Mouse (Mus musculus) embryonic facial prominence, embryonic 10.5 days (tissue): ENCODE measurements at regions not wholly inside any gene's neighbourhood (a gene's known extent, or its start where the extent isn't known, plus 50 kb on each side); places are given as distances from the start of the nearest gene placed in this dataset.

Experiments used
- DNase-seq: peaks from one replicate; pipeline ENCODE4 v3.0.0-alpha.2; 2017; ENCODE audit warnings: low spot score
- H3K27ac ChIP-seq: fragments of 300-500 bp; sonication (generic); replicated peaks from 2 replicates; pipeline ENCODE4 v1.5.1; 2016; ENCODE audit warnings: mild to moderate bottlenecking
- H3K27me3 ChIP-seq: fragments of 300-500 bp; sonication (generic); replicated peaks from 2 replicates; pipeline ENCODE4 v1.6.1; 2016; ENCODE audit warnings: low read depth, mild to moderate bottlenecking; ENCODE audit not compliant: poor library complexity, severe bottlenecking
- H3K36me3 ChIP-seq: fragments of 300-500 bp; sonication (generic); replicated peaks from 2 replicates; pipeline ENCODE4 v1.6.1; 2016; ENCODE audit warnings: mild to moderate bottlenecking, moderate library complexity
- H3K4me1 ChIP-seq: fragments of 300-500 bp; sonication (generic); 2 replicates; pipeline ENCODE4 v1.6.1; 2016
- H3K4me3 ChIP-seq: fragments of 300-500 bp; sonication (generic); 2 replicates; pipeline ENCODE4 v1.5.1; 2016; ENCODE audit warnings: mild to moderate bottlenecking, moderate library complexity
- H3K9me3 ChIP-seq: fragments of 300-500 bp; sonication (generic); 2 replicates; pipeline ENCODE4 v1.6.1; 2016; ENCODE audit warnings: mild to moderate bottlenecking
- WGBS: fragments of 180-500 bp; shearing (Covaris S2); methylation state at CpG from one replicate; pipeline ENCODE4 v1.1.7; 2016; 5-methylcytosine and 5-hydroxymethylcytosine counted together

DNA sequence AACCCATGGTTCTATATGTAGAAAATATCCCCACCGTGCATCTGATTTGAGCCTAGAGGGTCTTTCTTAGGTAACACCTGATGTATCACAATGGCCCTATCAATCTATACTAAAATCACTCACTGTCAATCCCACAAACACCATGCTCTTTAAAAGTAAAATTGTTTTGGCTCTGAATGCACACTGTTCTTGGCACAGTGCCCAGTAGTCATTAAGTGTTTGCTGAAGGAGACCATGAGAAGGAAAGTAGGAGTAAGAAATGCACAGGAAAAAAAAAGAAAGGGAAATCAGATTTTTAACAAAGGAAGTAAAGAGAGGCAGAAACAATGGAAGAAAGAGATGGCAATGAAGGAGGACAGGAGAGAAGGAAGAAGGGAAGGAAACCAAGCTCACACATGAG, 175.0 kb upstream of the Gm10192 start:
- WGBS, result 96% methylated on average over 1 of the region's 1 CpGs
- no peak overlapping the region for H3K4me3 ChIP-seq
- DNase-seq, result no peak
- no peaks in the 10 kb centered on the region for H3K4me1 ChIP-seq
- no peak overlapping the region for H3K27ac ChIP-seq
- no peaks in the 10 kb centered on the region for H3K9me3 ChIP-seq
- H3K36me3 ChIP-seq, result no peaks in the 10 kb centered on the region
- H3K27me3 ChIP-seq, result no peaks in the 10 kb centered on the region

- H3K36me3 ChIP-seq, result no peaks in the 10 kb centered on the region
- DNase-seq, result no peak
- no peaks in the 10 kb centered on the region for H3K9me3 ChIP-seq
- no peak overlapping the region for H3K4me3 ChIP-seq
- no peaks in the 10 kb centered on the region for H3K4me1 ChIP-seq
- no peak overlapping the region for H3K27ac ChIP-seq
- 70% methylated on average over 3 of the region's 3 CpGs for WGBS
- H3K27me3 ChIP-seq, result no peaks in the 10 kb centered on the region
Measured at GRCm38 (mm10) chr4:97346799-97347198, 163.8 kb upstream of the Gm10192 start.

DNA sequence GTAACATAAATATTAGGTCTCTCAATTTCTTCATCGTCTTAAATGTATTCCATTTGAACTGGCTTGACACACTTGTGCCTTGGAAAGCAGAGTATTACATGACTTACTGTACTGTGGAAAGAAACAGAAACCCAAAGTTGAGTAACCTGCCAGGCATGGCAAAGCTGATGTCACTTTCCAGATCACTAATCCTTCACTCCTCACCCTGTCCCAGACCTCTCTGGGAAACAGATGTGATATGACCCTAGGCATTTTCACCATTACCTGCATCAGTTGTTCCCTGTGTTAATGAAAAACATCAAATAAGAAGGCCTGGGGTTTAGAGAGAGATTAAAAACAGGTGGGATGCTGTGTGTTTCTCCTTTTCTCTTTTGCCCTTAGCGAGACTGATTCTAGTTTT, 161.4 kb upstream of the Gm10192 start:
- Histone ChIP-seq H3K36me3 (no peaks in the 10 kb centered on the region), H3K27me3 (no peaks in the 10 kb centered on the region), H3K9me3 (no peaks in the 10 kb centered on the region), H3K4me1 (no peaks in the 10 kb centered on the region), H3K27ac (no peak overlapping the region), H3K4me3 (no peak overlapping the region)
- 66% methylated on average over 2 of the region's 2 CpGs for WGBS
- DNase-seq, result no peak

GRCm38 (mm10) chr4:97343378-97343777, 160.4 kb upstream of the Gm10192 start:
- no peaks in the 10 kb centered on the region for H3K27me3 ChIP-seq
- 84% methylated on average over 1 of the region's 1 CpGs for WGBS
- H3K27ac ChIP-seq, result no peak overlapping the region
- DNase-seq, result no peak
- H3K9me3 ChIP-seq, result no peaks in the 10 kb centered on the region
- H3K4me3 ChIP-seq, result no peak overlapping the region
- H3K36me3 ChIP-seq, result no peaks in the 10 kb centered on the region
- no peaks in the 10 kb centered on the region for H3K4me1 ChIP-seq
